Mouse (Mus musculus): ENCODE measurements at regions not wholly inside any gene's neighbourhood (a gene's known extent, or its start where the extent isn't known, plus 50 kb on each side); places are given as distances from the start of the nearest gene placed in this dataset.

DNA sequence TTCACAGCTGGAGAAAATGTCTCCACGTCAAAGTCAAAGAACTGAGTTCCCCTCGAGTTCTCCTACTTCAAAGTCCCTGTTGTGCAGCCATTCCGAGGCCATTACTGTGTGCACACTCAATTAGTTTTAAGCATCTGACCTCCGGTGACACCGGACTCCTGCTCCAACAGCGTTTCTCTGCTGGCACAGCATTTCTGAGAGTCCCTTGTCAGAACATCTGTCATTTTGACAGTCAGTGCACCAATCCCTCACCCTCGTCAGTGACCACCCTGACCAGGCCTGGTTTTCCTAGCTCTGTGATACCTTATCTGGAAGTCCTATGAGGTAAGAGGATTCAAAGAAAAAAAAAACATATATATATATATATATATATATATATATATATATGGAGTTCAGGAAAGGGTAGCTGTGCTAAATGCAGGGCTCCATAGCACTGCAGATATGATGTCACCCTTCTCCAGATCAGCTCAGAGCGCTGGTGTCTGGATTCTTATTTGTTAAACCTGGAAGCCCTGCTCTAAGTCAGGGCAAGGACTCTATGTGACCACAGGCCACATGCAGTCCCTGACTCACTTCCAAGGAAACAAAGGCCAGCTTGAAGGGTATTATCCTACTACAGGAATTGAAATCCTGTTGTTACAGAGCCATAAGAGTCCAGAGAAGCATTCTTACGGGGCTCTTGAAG is 63.1 kb upstream of the Krtap11-1 start:
- no peak for TF ChIP-seq TCF12 (IDR thresholded peaks at IDR 0.05; ENCODE audit: low read depth, low read length)
- no peak for TF ChIP-seq USF1 (IDR thresholded peaks at IDR 0.05; ENCODE audit: low read depth, low read length)
- TF ChIP-seq POLR2A (IDR thresholded peaks at IDR 0.05; ENCODE audit: low read depth, low read length), result no peak
- TF ChIP-seq CHD2 (IDR thresholded peaks at IDR 0.05; ENCODE audit: low read length), result no peak
- TF ChIP-seq TBP (conservative IDR thresholded peaks at IDR 0.05; ENCODE audit: low read depth, low read length), result no peak
- no peak for TF ChIP-seq IRF4 (IDR thresholded peaks at IDR 0.05; ENCODE audit: low read depth, low read length)
- TF ChIP-seq CTCF (conservative IDR thresholded peaks at IDR 0.05 in 1 of 2, IDR thresholded peaks at IDR 0.05 in 1 of 2; ENCODE audit: low read depth in 2 of 2, low read length in 2 of 2), result no peak
